Mouse (Mus musculus): ENCODE measurements around the gene Pick1. TPM values are rescaled to one million over a fixed set of nuclear protein-coding genes. Genes with fewer than 3 reads are reported as not detected.

Pick1 gene
- total RNA-seq (2015), result 2.8 and 3.0 TPM in 2 replicates
- 4.5 and 5.1 TPM in 2 replicates for total RNA-seq (2017)

GRCm38 (mm10) chr15:79229058-79229821, at the start of gene Pick1, which contains the start of gene Gm49486:
Gene Pick1 (plus strand): TSS chr15:79229173.
Gene Gm49486 (plus strand): TSS chr15:79229391.
- ATAC-seq (ENCODE audit: poor library complexity, severe bottlenecking), result peak; percentile 90

DNA sequence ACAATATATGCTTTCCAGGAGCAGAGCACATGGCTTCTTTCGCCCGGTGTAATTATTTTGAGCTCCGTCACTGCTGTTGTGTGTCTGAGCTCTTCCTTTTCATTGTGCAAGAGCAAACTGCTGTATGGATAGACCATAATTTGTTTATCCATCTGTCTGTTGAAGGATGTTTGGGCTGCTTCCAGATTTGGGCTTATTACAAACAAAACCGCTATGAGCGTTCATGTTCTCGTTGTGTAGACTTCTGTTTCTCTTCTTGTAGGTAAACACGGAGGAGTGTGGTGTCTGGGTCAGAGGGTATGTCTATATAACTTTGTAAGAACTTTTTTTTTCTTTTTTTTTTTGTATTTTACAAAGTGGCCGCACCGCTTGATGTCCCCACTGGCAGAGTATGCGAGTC, 43.8 kb upstream of the Pick1 start:
- no peak for ATAC-seq (ENCODE audit: poor library complexity, severe bottlenecking)

- ATAC-seq (ENCODE audit: poor library complexity, severe bottlenecking), result no peak
Observed at GRCm38 (mm10) chr15:79187819-79188218, 41.2 kb upstream of the Pick1 start.

DNA sequence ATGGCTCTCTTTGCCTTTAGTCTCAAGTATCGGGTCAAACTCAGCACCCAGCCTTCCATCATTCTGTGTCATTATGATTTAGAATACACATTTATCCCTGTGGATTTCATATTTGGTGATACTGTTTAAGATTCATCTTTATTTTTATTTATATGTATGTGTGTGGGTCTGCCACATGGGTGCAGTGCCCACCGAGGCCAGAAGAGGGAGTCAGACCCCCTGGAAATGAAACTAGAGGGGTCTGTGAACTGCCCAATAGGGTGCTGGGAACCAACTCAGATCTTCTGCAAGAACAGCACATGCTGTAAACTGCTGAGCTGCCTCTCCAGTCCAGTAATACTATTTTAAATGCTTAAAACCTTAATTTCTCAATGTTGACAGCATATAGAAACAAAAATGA, 37.5 kb upstream of the Pick1 start:
- no peak for ATAC-seq (ENCODE audit: poor library complexity, severe bottlenecking)

DNA sequence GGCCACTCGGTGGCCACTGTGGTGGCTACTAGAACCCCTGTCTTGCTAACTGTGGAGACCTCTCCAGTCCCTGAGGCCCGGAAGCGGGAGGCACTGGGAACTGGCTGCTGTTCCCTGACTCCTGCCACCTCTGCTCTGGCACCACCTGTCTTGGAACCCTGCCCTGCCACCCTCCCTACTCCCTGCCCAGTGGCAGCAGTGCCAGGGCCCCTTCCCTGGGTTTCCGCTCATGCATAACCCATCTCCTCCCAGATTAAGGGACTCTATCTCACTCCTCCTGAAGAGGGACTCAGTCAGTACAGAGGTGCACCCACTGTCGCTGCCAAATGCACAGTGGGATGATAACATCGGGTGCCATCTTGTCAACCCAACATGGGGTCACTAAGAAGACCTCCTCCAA, 36.5 kb upstream of the Pick1 start:
- ATAC-seq (ENCODE audit: poor library complexity, severe bottlenecking), result no peak

DNA sequence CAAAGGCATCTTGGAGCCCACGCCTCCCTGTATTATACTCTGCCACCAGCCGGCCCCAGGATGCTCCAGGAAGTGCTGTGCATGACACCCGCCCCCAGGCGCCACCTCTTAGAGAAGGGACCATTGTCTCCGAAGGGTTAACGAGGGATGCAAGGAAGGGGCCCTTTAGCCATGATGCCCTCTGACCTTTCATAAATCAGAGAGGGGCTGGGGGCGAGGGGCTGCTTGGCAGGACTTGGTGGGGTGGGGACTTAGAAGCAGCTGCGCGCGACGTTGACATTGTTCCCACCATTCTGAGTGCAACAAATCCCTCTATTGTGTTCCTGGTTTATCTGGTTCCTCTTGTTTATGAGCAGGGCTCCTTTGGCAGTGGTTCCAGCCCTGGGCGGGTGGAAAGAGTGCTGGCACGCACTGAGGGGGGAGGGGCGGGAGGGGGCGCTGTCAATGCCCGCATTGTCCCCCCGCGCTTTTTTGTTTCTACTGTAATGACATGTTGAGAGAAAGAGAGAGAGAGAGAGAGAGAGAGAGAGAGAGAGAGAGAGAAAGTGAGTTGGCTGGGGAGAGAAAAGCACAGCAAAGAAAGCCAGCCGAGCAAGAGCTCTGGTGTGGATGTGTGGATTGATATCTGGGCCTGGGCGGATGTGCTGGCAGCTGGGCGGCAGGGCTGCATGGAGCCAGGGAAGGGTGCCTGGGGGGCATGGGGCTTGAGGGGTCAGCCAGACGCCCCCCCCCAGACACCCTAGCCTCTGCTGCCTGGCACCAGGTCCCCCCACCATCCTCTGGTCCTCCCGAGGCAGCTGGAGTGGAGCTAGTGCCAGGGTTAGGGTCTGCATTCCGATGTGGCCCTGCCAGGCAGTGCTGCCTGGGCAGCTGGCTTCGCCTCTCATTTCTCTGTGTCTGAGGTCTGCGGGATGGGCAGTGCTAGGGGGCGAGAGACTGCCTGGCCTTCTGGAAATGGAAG, 35.8 kb upstream of the Pick1 start:
- ATAC-seq (ENCODE audit: poor library complexity, severe bottlenecking), result no peak

GRCm38 (mm10) chr15:79194048-79194447, 34.9 kb upstream of the Pick1 start:
- no peak for ATAC-seq (ENCODE audit: poor library complexity, severe bottlenecking)

GRCm38 (mm10) chr15:79194946-79195345, 34.0 kb upstream of the Pick1 start:
- ATAC-seq (ENCODE audit: poor library complexity, severe bottlenecking), result no peak

DNA sequence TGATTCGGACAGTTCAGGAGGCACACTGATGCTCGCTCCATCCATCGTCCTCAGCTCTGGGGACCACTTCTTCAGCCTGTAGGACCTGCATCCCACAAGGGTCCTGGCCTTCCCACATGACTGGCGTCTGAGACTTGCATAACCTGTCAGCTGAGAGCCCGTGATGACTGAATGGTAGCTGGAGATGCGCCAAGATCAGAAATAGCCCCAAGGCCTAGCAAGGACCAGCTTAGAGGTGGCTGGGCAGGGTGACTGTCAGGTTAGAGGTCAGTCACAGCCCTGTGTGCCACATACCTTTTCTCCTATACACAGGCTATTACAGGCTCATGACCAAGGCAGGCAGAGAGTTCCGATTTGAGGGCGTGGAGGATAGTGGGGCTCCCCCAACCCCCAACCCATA, 33.5 kb upstream of the Pick1 start:
- no peak for ATAC-seq (ENCODE audit: poor library complexity, severe bottlenecking)

DNA sequence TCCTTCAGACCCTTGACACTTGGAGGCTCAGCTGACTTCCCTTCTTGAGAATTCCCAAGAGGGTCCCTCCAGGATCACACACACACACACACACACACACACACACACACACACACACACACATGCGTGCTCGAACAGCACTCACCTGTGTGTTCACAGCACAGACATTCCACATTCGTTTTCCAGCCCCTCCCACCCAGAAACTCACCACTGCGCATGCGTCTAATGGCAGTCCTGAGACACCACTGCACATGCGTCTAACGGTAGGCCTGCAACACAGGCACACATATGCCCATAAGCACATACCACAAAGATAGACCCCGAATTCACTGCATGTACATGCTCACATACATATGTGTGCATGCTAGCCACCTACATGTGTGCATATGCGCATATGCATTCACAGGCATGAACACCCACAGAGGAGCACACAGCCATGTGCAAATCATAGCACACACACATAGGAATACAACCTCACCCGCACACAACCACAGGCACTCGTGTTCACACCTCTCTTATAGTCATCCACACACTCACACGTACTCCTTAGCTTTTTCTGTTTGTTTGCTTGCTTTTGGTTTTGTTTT, 29.5 kb upstream of the Pick1 start:
- ATAC-seq (ENCODE audit: poor library complexity, severe bottlenecking), result no peak

GRCm38 (mm10) chr15:79201491-79202150, 27.4 kb upstream of the Pick1 start:
- ATAC-seq (ENCODE audit: poor library complexity, severe bottlenecking), result no peak

DNA sequence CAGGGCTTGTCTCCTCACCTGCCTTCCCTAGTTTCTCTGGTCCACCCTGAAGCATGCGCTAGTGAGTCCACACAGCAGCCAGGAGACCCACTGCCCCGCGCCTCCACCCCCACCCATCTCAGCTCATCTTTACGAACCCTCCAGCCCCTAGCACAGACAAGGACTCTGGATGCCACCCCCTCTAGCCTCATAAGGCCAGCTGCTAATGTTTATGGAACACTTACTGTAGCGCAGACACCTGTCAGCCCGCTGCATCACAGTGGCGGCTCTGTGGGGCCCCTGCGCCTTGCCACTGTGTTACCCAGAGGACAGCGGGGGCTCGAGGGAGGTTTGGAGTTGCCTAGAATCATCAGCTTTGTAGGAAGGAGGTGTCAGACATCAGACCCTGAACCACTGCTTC, 26.4 kb upstream of the Pick1 start:
- ATAC-seq (ENCODE audit: poor library complexity, severe bottlenecking), result no peak

DNA sequence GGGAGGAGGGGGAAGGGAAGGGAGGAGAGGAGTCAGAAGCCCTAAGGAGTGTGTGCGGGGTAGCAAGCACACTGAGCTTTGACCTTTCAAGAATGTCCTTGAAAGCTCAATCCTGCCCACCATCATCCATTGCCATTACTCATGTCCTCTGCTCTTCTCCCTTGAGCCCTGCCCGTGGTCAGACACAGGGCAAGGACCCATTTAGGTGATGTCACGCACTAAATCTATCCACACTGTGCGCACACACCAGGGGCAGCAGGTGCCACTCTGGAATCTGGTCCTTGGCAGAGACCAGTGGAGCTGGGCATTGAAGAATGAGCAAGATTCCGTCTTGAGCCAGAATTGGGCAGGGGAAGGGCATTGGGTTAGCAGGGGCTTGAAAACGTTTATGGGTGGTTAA, 20.8 kb upstream of the Pick1 start:
- ATAC-seq (ENCODE audit: poor library complexity, severe bottlenecking), result no peak

DNA sequence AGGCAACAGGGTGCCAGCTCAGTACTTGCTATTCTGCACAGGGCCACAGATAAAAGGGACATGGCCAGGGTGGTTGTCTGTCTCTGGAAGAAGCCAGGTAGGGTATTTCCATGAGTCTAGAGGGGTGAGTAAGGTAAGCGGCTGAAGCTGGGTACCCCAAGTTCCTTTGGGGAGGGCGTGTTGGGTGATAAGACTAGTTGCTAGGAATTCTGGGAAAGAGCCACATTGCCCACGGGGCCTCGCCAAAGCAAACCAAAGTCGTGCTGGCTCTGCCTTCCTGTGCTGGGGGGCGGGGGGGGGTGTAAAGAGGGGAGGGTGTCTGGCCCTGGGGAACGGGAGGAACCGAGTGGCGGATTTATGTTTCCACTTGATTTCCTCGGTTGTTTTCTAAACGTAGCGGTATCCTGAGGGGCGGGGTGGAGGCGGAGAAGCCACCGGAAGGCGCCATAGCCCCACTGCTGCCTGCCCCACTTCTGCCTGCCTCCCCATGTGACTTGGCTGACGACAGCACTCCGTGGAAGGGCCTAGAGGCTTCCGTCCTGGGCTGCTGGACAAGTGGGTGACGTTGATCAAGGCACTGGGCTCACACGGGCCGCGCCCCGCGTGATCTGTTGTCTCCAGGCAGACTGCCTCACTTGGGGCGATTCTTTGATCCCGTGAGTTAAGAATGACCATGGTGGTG, 20.1 kb upstream of the Pick1 start:
- peak; percentile 99 for ATAC-seq (ENCODE audit: poor library complexity, severe bottlenecking)

DNA sequence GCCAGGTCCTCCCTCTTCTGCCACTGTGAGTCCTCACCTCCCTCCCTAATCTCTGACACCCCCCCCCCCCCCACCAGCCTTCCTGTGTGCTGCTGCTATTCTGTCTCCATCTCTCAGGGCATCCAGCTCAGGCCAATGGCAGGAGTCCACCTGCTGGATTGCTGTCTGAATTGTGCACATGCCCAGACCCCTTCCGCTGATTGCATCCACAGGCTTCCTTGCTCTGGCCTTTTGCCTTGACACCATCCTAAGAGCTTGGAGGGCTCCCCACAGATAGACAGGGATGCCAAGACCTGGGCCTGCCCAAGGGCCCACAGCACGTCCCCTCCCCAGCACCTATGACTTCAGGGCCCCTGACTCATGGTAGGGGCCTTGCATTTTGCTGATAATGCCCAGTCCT, 18.6 kb upstream of the Pick1 start:
- no peak for ATAC-seq (ENCODE audit: poor library complexity, severe bottlenecking)

GRCm38 (mm10) chr15:79212750-79213446, 16.1 kb upstream of the Pick1 start:
- ATAC-seq (ENCODE audit: poor library complexity, severe bottlenecking), result no peak

DNA sequence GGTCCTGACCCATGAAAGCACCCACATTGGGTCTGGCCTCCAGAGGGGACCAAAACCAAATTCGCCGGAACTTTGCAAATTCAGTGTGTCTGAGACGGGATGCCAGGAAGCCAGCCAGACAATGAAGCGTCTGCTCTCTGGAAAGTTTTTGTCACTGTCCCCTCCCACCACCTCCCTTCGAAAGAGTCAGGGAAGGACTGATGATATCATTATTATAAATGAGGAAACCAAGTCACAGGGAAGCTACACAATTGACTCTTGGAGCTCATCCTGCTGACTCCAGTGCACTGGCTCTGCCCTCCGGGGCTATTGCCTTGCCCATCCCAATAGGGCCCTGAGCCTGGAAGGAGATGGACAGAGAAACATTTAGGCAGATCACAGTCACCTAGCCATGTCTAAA, 15.4 kb upstream of the Pick1 start:
- ATAC-seq (ENCODE audit: poor library complexity, severe bottlenecking), result no peak

DNA sequence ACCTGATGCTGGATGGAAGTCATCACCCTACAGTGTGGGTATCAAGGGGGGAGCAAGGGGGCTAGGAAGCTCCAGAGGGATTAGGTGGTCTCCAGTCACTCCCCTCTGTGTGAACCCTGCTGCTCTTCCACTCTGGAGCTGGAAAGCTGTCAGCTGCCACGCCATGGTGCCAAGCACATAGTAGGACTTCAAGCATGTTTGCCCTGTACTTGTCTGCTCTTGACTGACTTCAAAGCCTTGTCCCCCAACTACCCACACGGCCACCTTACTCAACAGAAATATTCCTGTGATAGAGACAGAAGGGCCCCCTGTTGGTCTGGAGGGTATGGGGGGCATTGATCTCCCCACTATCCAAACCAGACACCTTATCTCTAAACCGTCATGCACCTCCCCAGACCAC, 12.8 kb upstream of the Pick1 start:
- ATAC-seq (ENCODE audit: poor library complexity, severe bottlenecking), result no peak

GRCm38 (mm10) chr15:79219572-79219971, 9.4 kb upstream of the Pick1 start:
- ATAC-seq (ENCODE audit: poor library complexity, severe bottlenecking), result no peak

- ATAC-seq (ENCODE audit: poor library complexity, severe bottlenecking), result no peak
Observed at GRCm38 (mm10) chr15:79223641-79224040, 5.3 kb upstream of the Pick1 start.

Measured in megakaryocyte, adult 5-6 weeks (primary cell).